Mouse (Mus musculus): ENCODE results near the gene Gm10681.
"Not testable (repeated sequence)": the region's sequence is repeated elsewhere in the genome, so short reads cannot be mapped to it uniquely, and the experiment has no call there.

DNA sequence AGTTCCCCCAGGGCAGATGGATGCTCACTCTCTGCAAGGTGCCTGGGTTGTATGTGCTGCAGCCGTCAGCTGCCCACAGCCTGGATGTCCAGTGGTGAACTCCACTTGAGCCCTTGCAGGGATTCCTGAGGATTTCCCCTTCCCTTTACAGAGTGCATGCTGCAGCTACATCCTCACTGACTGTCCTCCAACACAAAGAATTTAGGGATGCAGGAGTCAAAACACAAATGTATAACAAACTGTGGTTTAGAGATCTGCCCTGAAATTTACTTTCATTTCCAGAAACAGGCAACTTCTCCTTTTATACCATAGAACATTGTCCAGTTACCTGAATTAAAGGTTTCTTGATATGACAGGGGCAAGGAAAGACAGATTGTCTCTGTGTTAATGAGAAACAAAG, 28.2 kb upstream of the Gm10681 start:
- TF ChIP-seq POLR2A (IDR thresholded peaks at IDR 0.05; ENCODE audit: control insufficient read depth in 1 of 2, insufficient read depth in 1 of 2, low read depth in 1 of 2, low read length in 2 of 2, poor library complexity in 1 of 2); ELF1 (IDR thresholded peaks at IDR 0.05; ENCODE audit: low read depth, low read length); USF2 (IDR thresholded peaks at IDR 0.05; ENCODE audit: borderline replicate concordance in 1 of 2, insufficient read depth in 1 of 2, low read depth in 1 of 2, low read length in 2 of 2); CTCF (IDR thresholded peaks at IDR 0.05 in 2 of 3, conservative IDR thresholded peaks at IDR 0.05 in 1 of 3; ENCODE audit: control insufficient read depth in 1 of 3, insufficient read depth in 1 of 3, low read depth in 2 of 3, low read length in 3 of 3, poor library complexity in 1 of 3, severe bottlenecking in 1 of 3); GATA1 (IDR thresholded peaks at IDR 0.05; ENCODE audit: low read depth, low read length): not testable (repeated sequence)
